Mouse (Mus musculus) small intestine, adult 2 months (tissue): Measurements from ENCODE around the gene Nicn1.

Experiments
- CTCF ChIP-seq: fragments of 200-500 bp; IDR thresholded peaks from 2 replicates; pipeline ENCODE4 v1.5.1; 2012; ENCODE audit warnings: low read depth, mild to moderate bottlenecking, control low read depth, inconsistent platforms, low read length, moderate library complexity, mixed read lengths; ENCODE audit not compliant: insufficient replicate concordance, insufficient read length; ENCODE audit errors: extremely low read depth
- POLR2A ChIP-seq: fragments of 200-500 bp; IDR thresholded peaks from 2 replicates; pipeline ENCODE4 v1.6.1; 2012; ENCODE audit warnings: low read depth, mild to moderate bottlenecking, control low read depth, inconsistent platforms, low read length, moderate library complexity

DNA sequence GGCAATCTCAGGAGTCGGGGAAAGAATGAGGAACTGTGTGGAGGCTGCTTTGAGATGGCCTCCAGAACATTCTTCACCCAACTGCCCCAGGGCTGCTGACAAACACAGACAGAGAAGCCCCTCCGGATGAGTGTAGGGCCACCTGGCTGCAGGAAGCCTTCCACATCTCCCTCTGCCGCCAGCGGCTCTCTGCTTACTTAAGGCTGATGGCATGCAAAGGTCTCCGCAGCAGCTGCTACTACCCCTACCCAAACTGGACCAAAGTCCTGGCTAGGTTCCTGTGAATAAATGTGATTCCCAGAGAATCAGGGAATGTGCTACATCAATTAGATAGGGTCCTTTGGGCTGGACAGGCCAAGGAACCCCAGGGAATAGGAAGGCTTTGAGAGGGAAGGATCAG is 17.5 kb upstream of the Nicn1 start:
- TF ChIP-seq CTCF (no peak), POLR2A (no peak)
